Mouse (Mus musculus) large intestine, adult 2 months (tissue): ENCODE results near the gene Abhd10. TPM values are rescaled to one million over a fixed set of nuclear protein-coding genes. Genes with fewer than 3 reads are reported as not detected.

Experiments
- DNase-seq: peaks from one replicate; pipeline ENCODE4 v3.0.0-alpha.2; 2012; ENCODE audit warnings: low read depth, low spot score
- WGBS: fragments of 180-500 bp; shearing (Covaris S2); methylation state at CpG from one replicate; pipeline ENCODE4 v1.1.7; 2018; 5-methylcytosine and 5-hydroxymethylcytosine counted together
- polyA plus RNA-seq: library from polyadenylated mRNA; depleted of rRNA; stranded (reverse); fragments of >200 nt; gene quantifications from 2 replicates; pipeline ENCODE4 v1.2.3, GENCODE M21; 2012; rRNA removed

Gene Abhd10
- polyA plus RNA-seq, 1 experiment, result 5.4 TPM

- DNase-seq, result no peak
- WGBS, result 76% methylated on average over 3 of the region's 3 CpGs
Measured at GRCm38 (mm10) chr16:45686833-45687232, 55.9 kb downstream of the Abhd10 start.

- 69% methylated on average over 3 of the region's 3 CpGs for WGBS
Measured at GRCm38 (mm10) chr16:45685295-45685694, 57.5 kb downstream of the Abhd10 start.

GRCm38 (mm10) chr16:45684815-45685214, 57.9 kb downstream of the Abhd10 start:
- no peak for DNase-seq
- 13% methylated on average over 8 of the region's 8 CpGs for WGBS

More at GRCm38 (mm10) chr16:45685295-45685694, 57.5 kb downstream of the Abhd10 start:
- no peak for DNase-seq

Other genes starting within 250 kb of the Abhd10 start
- gene Gm609, start 250.0 kb downstream of the Abhd10 start, polyA plus RNA-seq, result 2.9 and 7.0 TPM in 2 replicates
- gene Gm17783, start 210.9 kb downstream of the Abhd10 start, polyA plus RNA-seq, result 4.4 and 14.3 TPM in 2 replicates
- gene Slc9c1, start 207.6 kb downstream of the Abhd10 start, polyA plus RNA-seq, result not detected in 2 replicates
- gene Gcsam, start 132.6 kb downstream of the Abhd10 start, polyA plus RNA-seq, result 0.99 and 1.0 TPM in 2 replicates
- 3.0 and 4.8 TPM in 2 replicates for gene BC016579, start 88.9 kb downstream of the Abhd10 start, polyA plus RNA-seq
- 0.19 and 0.56 TPM in 2 replicates for gene Tmprss7, start 49.3 kb downstream of the Abhd10 start, polyA plus RNA-seq
- gene Tagln3, start 18.3 kb downstream of the Abhd10 start, polyA plus RNA-seq, result 0.93 and 1.3 TPM in 2 replicates
- gene Phldb2, start 210.6 kb upstream of the Abhd10 start, polyA plus RNA-seq, result 1.6 and 4.6 TPM in 2 replicates